Mouse (Mus musculus) spleen, embryonic (tissue): Measurements from ENCODE around the gene Fkbp14.

Experiments used
- CTCF ChIA-PET: fragments of 350-600 bp; sonication (Branson Sonifier 250); formaldehyde crosslinking; loops from one replicate; lab custom pipeline; 2022; lab: Charles Lee

The Fkbp14 gene

GRCm38 (mm10) chr6:54548314-54549019, 48.6 kb downstream of the Fkbp14 start:
- CTCF ChIA-PET, result no interaction called here

- CTCF ChIA-PET, result no interaction called here
These were observed 53.5 kb downstream of the Fkbp14 start for GRCm38 (mm10) chr6:54543646-54544045.

- CTCF ChIA-PET, result no interaction called here
These were observed 54.3 kb downstream of the Fkbp14 start for GRCm38 (mm10) chr6:54542836-54543235.

DNA sequence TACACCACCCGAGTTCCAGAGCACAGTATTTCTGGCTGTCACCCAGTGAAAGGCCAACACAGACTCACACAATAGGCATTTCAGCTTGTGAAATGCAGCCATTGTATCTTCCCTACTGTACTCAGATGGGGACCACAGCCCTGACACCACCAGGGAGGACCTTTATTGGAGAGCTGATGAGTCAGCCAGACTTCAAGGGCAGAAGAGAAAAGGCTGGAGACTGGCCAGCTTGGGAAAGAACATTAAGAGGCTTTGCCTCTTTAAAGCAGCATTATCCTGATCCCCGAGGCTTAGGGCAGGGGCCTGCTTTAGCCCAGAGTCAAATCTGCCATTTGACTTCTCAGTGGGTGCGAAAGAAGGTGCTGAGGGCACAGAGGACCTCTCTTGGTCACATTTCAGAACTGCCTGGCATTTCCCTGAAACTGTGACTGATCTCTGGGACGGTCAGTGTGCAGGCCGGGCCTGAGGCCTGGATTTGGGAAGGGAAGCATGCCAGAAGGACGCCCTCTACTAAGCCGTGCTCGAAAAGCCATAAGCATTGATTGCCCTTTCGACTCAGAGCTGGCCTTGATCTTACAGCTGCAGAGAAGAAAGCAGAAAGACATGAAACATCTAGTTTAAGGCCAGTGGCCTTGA, 56.7 kb downstream of the Fkbp14 start:
- CTCF ChIA-PET, result interaction anchor here (0.6 kb wide), 1 partner anchor 595 kb away, joined by 6 read pairs; no protein-coding TSS in a partner anchor

- CTCF ChIA-PET, result no interaction called here
These were observed 57.7 kb downstream of the Fkbp14 start for GRCm38 (mm10) chr6:54539396-54539795.

GRCm38 (mm10) chr6:54538773-54539173, 58.3 kb downstream of the Fkbp14 start:
- CTCF ChIA-PET, result no interaction called here

GRCm38 (mm10) chr6:54537053-54537452, 60.1 kb downstream of the Fkbp14 start:
- CTCF ChIA-PET, result no interaction called here

DNA sequence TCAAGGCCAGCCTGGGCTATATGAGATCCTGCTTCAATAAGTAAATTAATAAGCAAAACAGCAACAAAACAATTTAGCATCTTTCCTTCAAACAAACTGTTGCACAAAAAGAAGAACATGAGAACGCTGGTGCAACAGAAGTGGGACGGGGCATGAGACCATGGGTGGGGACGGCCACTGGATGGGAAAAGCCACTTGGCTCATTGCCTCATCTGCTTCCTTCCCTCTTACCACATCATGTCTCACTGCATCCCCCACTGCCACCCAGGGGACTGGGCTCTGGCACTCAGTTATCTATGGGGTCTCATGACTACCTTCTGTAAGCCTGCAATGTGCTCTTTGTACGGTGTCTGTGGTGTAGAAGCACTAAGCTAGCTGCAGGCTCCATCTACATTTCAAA, 61.6 kb downstream of the Fkbp14 start:
- CTCF ChIA-PET, result no interaction called here

DNA sequence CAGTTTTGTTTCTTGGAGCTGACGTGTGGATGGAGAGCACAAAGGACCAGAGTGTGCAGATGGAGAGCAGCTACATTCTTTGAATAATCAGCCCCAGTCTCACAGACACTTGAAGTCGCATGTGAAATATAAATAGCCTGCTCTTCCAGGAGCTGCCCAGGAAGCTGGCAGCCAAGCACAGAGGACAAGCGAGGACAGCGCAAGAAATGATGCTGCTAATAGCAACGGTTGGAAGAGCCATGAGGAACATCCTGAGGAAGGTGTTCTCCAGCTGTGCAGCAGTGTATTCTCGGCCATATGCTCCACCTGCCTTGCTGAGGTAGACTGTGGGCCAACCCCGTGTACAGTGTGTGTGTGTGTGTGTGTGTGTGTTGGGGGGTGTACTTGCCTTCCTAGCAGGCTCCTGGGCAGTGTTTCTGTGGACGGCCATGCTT, 66.0 kb downstream of the Fkbp14 start:
- CTCF ChIA-PET, result no interaction called here

- CTCF ChIA-PET, result no interaction called here
These were observed 66.9 kb downstream of the Fkbp14 start for GRCm38 (mm10) chr6:54530182-54530581.

- CTCF ChIA-PET, result no interaction called here
These were observed 68.4 kb downstream of the Fkbp14 start for GRCm38 (mm10) chr6:54528666-54529065.
